Mouse (Mus musculus): ENCODE data around the gene Ttc30b. TPM values are rescaled to one million over a fixed set of nuclear protein-coding genes. Genes with fewer than 3 reads are reported as not detected.

The Ttc30b gene
- 1 to 10 TPM; 1.1 to 1.2 TPM for total RNA-seq (2023)

DNA sequence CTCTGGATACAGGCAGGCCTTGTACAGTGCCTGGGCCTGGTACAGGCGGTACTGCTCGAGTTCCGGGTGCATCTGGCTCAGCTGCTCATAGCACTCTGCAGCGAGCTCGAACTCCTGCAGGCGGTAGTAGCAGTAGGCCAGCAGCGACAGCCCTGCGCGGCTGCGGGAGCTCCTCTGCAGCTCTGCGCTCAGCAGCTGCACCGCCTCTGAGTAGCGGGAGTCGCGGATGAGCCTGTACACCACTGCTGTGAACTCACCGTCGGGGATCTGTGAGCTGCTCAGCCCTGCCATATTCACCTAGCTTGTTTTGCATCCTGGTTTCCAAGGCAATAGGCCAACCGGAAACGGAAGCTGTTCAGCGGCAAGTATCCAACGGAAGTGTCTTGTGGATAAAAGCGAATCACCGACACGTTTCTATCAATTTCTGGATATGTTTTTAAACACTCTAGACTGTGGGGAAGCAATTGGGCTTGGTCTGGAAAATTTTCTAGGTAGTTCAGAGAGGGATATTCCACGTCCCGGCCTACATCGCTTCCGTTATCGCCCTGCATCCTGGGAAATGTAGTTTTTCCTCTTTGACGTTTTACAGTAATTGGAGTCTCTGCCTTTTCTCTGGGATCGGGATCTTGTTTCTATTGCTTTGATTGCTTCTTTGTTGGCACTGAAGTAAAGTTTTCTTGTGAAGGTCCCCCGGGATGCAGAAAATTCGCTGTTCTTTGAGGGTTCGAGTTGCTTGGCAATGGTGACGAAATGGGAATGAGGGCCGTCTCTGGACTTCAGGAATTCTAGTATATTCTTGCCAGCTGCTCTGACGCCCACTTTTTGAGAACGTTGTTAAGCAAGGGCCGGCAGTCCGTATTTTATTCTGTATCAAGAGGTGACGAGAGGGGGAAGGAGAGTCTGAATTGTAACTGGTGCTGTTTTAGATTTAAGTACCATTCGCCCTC is at the start of gene Ttc30b:
Ttc30b (minus strand) TSS at position 469 of the 947 bp plus-strand sequence.

DNA sequence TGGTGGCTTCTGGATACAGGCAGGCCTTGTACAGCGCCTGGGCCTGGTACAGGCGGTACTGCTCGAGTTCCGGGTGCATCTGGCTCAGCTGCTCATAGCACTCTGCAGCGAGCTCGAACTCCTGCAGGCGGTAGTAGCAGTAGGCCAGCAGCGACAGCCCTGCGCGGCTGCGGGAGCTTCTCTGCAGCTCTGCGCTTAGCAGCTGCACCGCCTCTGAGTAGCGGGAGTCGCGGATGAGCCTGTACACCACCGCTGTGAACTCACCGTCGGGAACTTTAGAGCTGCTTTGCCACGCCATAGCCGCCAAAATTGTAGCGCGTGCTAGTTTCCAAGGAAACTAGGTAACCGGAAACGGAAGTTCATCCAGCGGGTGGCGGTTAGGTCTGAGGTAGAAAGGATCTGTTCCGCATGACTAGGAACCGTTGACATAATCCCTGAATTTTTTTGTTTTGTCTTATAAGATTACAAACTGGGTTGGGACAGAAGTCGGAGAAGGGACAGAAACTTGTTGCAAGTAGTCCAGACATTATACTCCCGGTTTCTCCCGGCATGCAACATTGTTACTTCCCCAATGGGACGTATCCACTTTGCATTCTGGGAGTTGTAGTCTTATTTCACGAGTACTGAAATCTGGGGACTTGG is 43.2 kb upstream of the Ttc30b start, which contains the start of gene Ttc30a1:
Ttc30a1 (minus strand) TSS at position 528 of the 642 bp plus-strand sequence.

DNA sequence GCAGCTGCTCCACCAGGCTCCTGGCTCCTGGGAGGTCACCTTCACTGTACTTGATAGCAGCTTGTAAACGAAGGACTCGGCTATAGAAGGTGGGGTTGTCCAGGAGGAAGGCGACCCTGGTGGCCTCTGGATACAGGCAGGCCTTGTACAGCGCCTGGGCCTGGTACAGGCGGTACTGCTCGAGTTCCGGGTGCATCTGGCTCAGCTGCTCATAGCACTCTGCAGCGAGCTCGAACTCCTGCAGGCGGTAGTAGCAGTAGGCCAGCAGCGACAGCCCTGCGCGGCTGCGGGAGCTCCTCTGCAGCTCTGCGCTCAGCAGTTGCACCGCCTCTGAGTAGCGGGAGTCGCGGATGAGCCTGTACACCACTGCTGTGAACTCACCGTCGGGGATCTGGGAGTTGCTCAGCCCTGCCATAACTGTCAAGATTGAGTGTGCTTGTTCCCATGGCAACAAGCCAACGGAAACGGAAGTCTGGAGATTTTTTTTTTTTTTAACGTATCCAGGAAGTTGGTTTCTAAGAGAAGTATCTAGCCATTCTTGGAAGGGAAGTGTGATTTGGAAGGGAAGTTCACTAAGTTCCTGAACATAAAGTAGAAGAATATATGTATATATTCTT is 39.5 kb upstream of the Ttc30b start, which contains the start of gene Ttc30a2:
Ttc30a2 (minus strand) TSS at position 419 of the 617 bp plus-strand sequence.

Other genes starting within 250 kb of the Ttc30b start
- 10 to 100 TPM; 50.3 to 55.5 TPM for gene Nfe2l2, start 233.9 kb downstream of the Ttc30b start, total RNA-seq (2023)
- gene Agps, start 106.4 kb downstream of the Ttc30b start, total RNA-seq (2023): 10 to 100 TPM; 38.9 to 49.2 TPM
- gene Ttc30a2, start 39.6 kb upstream of the Ttc30b start, total RNA-seq (2023): under 1 TPM in 1 of 2 experiments, not detected in 1; 0.33 TPM
- 1 to 10 TPM in 1 of 2 experiments, under 1 TPM in 1; 0.79 to 2.0 TPM for gene Ttc30a1, start 43.4 kb upstream of the Ttc30b start, total RNA-seq (2023)

All from T-cell, adult 66 days (primary cell).